Mouse (Mus musculus): ENCODE data around the gene Mrnip.
A peak's percentile ranks its signal among the peaks of the same experiment; 100 is the strongest.

Mrnip gene

DNA sequence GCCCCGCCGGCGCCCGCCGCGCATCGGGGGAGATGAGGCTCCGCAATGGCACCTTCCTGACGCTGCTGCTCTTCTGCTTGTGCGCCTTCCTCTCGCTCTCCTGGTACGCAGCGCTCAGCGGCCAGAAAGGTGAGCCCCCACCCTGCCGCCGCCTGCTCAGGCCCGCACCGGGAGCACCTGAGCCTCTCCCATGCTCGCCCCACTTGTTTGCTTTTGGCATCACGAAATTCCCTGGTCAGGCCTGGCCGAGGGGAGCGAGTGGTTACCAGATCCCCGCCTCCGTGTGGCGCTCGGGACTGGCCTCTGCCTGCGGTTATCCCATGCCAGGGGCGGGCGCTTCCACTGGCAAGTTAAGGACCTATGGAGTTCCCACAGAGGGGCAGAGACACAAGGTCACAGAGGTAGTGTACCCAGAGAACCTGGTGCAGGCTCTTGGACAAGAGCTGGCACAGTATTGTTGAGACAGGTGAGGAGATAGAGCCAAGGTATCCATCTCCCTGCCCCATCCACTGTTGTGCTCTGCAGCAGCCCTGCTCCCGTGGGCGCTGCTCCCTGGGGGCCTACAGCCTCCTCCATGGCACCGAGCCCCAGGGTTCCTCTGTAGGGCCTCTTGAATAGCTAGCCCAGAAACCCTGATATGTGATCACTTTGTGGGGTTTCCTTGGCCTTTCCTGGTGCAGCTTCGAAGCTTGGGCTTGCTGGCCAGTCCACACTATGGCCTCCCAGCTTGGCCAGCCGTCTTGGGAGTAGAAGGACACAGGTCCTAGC lies 51.6 kb downstream of the Mrnip start:
- DNase-seq (ENCODE audit: low spot score), result no peak

DNA sequence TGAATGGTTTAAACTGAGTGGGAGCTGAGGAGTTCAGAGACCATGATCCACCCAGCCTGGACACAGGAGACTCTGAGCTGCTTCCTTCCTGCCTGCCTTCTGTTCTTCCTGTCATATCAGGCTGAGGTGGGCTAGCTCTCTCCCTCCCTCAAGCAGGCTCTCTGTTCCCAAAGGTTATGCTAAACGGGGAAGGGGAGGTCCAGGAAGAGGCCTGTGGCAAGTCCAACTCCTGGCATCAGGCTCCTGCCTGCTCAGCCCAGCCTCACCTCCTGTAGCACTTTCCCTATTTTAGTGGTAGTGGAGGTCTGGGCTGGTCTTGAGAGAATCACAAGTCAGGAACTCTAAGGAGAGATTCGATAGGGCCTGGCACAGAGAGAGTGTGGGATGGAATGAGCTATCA lies 52.2 kb downstream of the Mrnip start:
- no peak for DNase-seq (ENCODE audit: low spot score)

GRCm38 (mm10) chr11:50227226-50227625 lies 53.0 kb downstream of the Mrnip start:
- no peak for DNase-seq (ENCODE audit: low spot score)

- DNase-seq (ENCODE audit: low spot score), result no peak
Observed at GRCm38 (mm10) chr11:50227736-50228135, 53.5 kb downstream of the Mrnip start.

- DNase-seq (ENCODE audit: low spot score), result no peak
Observed at GRCm38 (mm10) chr11:50228772-50229171, 54.5 kb downstream of the Mrnip start.

DNA sequence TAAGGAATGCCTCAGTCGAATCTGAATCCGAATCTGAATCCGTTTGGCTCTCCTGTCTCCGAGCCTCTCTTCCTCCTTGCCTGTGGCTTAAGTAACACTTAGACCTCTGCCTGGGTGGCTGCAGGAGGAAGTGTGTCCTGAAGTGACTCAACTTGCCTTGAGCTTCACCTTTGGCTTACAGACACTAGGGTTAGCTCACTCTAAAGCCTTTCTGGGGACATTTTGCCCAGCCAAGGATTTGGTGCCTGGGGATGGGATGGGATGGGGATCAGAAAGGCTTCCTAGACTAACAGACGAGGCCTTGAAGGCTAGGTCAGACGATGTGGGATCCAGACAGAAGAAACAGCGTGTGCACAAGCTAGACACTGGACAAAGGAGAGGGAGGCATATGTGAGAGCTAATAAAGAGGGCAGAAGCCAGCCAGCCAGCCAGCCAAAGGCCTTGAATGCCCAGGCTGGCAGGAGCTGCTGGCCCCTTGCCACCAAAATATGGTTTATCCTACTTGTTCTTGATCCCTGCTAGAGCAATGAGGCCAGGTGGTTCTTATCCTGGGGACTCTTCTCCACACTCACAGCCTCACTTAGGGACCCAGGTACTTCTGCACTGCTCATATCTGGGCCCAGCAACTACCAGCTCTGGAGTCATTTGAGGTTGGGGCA lies 55.1 kb downstream of the Mrnip start:
- DNase-seq (ENCODE audit: low spot score), result peak; percentile 81

DNA sequence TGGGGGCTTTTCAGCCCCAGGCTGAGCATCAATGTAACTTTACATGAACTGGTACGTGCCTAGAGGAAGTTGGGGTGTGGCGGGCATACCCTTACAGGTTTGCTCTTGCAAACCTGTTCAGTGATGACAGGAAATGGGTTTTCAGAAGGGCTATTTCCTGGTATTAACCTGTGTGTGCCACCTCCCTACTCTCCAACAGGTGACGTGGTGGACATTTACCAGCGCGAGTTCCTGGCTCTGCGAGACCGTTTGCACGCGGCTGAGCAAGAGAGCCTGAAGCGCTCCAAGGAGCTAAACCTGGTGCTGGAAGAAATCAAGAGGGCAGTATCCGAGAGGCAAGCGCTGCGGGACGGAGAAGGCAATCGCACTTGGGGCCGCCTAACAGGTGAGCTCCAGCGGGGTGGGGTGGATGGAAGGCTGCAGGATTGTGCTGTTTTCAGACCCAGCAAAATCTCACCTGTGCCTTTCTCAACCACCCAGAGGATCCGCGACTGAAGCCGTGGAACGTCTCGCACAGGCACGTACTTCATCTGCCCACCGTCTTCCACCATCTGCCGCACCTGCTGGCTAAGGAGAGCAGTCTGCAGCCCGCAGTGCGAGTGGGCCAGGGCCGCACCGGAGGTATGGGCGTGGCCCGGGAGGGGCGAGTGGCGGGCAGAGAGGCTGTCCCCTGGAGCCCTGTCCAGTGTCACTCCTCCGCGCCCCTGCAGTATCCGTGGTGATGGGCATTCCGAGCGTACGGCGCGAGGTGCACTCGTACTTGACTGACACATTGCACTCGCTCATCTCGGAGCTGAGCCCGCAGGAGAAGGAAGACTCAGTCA lies 56.4 kb downstream of the Mrnip start:
- DNase-seq (ENCODE audit: low spot score), result no peak

GRCm38 (mm10) chr11:50231411-50231810 lies 57.2 kb downstream of the Mrnip start:
- DNase-seq (ENCODE audit: low spot score), result no peak

DNA sequence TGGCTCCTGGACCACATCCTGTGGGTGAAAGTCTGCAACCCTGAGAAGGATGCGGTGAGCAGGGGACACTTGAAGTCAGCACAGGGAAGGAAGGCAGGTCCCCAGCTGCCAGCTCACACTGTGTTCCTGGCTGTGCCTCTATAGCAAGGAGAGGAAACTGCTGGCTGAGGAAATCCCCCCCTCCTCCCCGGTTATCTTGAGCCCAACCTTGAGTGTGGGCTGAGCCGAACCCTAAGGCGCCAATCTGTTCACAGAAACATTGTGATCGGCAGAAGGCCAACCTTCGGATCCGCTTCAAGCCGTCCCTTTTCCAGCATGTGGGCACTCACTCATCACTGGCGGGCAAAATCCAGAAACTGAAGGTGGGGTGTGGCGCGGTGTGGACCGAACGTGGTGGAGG lies 58.8 kb downstream of the Mrnip start:
- DNase-seq (ENCODE audit: low spot score), result peak; percentile 69

GRCm38 (mm10) chr11:50233993-50234392 lies 59.7 kb downstream of the Mrnip start:
- no peak for DNase-seq (ENCODE audit: low spot score)

DNA sequence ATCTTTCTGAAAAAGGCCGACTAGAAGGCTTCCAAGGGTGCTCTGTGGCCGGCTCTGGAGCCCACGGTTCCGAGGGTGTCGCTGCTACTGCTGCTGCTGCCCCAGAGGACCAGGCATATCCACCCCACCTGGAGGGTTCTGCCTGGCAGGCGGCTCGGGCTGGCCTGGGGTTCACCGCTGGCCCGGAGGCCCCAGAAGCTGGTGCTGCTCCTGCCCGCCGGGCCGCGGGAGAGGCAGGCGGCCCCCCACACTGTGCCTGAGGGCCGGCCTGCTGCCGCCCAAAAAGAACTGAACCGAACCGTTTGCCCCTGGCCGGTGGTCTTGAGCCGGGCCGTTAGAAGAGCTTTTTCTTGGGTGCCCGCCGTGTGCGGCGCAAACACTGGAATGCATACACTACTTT lies 60.4 kb downstream of the Mrnip start:
- DNase-seq (ENCODE audit: low spot score), result no peak

- DNase-seq (ENCODE audit: low spot score), result peak; percentile 88
Observed at GRCm38 (mm10) chr11:50236540-50236936, 62.3 kb downstream of the Mrnip start.

- DNase-seq (ENCODE audit: low spot score), result no peak
Observed at GRCm38 (mm10) chr11:50236937-50237835, 62.9 kb downstream of the Mrnip start.

GRCm38 (mm10) chr11:50238324-50238723 lies 64.1 kb downstream of the Mrnip start, which contains the start of gene Ltc4s:
Gene Ltc4s, minus strand, starts transcription at chr11:50238616.
- DNase-seq (ENCODE audit: low spot score), result no peak

GRCm38 (mm10) chr11:50238821-50239791 lies 64.9 kb downstream of the Mrnip start:
- DNase-seq (ENCODE audit: low spot score), result no peak

DNA sequence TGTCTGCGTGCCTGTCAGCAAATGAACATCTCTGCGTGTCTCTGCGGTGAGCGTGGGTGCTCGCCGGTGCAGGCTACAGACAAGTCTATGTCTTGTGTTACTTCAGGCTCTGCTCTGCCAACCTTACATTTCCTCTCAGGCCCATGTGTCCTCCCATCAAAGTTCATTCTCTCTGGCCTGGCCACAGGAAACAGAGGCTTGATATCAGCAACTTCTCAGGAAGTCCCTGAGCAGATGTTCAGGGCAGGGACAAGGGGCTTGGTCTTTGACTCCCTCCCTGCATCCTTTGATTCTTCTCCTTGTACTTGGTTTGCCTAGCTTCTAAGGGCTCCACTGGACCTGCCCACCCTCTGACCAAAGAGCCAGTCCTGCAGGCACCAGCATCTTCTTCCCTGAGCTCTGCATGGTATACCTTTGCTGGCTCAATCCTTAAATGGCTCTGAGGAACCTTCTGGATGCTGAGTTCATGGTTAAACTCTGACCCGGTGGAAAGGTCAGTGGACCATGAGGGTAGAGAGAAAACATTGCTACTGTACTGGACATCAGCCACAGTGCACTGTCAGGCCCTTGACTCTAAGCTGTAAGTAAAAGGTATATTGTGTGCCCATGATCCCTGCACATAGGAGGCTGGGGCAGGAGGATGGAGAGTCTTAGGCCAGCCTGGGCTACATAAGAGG lies 66.1 kb downstream of the Mrnip start:
- no peak for DNase-seq (ENCODE audit: low spot score)

- no peak for DNase-seq (ENCODE audit: low spot score)
Observed at GRCm38 (mm10) chr11:50243926-50244325, 69.7 kb downstream of the Mrnip start.

- DNase-seq (ENCODE audit: low spot score), result no peak
Observed at GRCm38 (mm10) chr11:50245269-50245668, 71.0 kb downstream of the Mrnip start.

- no peak for DNase-seq (ENCODE audit: low spot score)
Observed at GRCm38 (mm10) chr11:50248473-50249171, 74.4 kb downstream of the Mrnip start.
